Mouse (Mus musculus): ENCODE results near the gene Trp53i13.

Trp53i13 gene

GRCm38 (mm10) chr11:77463101-77463445 lies 52.7 kb downstream of the Trp53i13 start:
- no peak for DNase-seq (ENCODE audit: low read depth, low spot score)

GRCm38 (mm10) chr11:77462283-77463100 lies 53.3 kb downstream of the Trp53i13 start, which contains the start of gene Coro6:
Gene Coro6, plus strand, starts transcription at chr11:77462411.
- DNase-seq (ENCODE audit: low read depth, low spot score), result no peak

- DNase-seq (ENCODE audit: low read depth, low spot score), result no peak
These were observed 53.9 kb downstream of the Trp53i13 start for GRCm38 (mm10) chr11:77461856-77462255.

Data from retina, postnatal 7 days (tissue).